In genomic region chr11:77975873-77976272, GRCm38 (mm10) we compare ENCODE assay signal across 18 mouse cellular contexts. TPM values are rescaled to one million over a fixed set of nuclear protein-coding genes. Genes with fewer than 3 reads are reported as not detected.
"Had no signal": no experiment of that assay in that cellular context is flagged by ENCODE, and none has a peak within 500 bp of the region (broad histone marks: within the 10 kb centered on the region; RNA-seq: fewer than 3 reads in every experiment).

No protein-coding gene starts in this region.

- DNase-seq: kidney, adult 9 months; kidney, postnatal 10 days; kidney, postnatal 4 days; liver, embryonic 13.5 days; lung, adult 18-20 months; lung, postnatal 36 days; right cerebral cortex, postnatal 14 days; thymus, adult 18-20 months; thymus, postnatal 14 days had no signal

- H3K9ac ChIP-seq: intestine, embryonic 15.5 days; limb, embryonic 15.5 days; liver, embryonic 13.5 days; midbrain, embryonic 15.5 days; neural tube, embryonic 13.5 days; stomach, embryonic 15.5 days had no signal

- H3K27me3 ChIP-seq: midbrain, embryonic 15.5 days had no signal

- H3K27ac ChIP-seq: intestine, embryonic 15.5 days; limb, embryonic 15.5 days; liver, embryonic 13.5 days; midbrain, embryonic 10.5 days; midbrain, embryonic 15.5 days; neural tube, embryonic 13.5 days; stomach, embryonic 15.5 days had no signal

- H3K36me3 ChIP-seq: intestine, embryonic 15.5 days; limb, embryonic 15.5 days; liver, embryonic 13.5 days; midbrain, embryonic 10.5 days; stomach, embryonic 15.5 days had no signal

- H3K4me3 ChIP-seq: intestine, embryonic 15.5 days; limb, embryonic 15.5 days; liver, embryonic 13.5 days; midbrain, embryonic 10.5 days; midbrain, embryonic 15.5 days; neural tube, embryonic 13.5 days; stomach, embryonic 15.5 days had no signal

- ATAC-seq: intestine, embryonic 15.5 days; lung, postnatal 0 days; midbrain, embryonic 15.5 days had no signal

- H3K9me3 ChIP-seq: intestine, embryonic 15.5 days; limb, embryonic 15.5 days; liver, embryonic 13.5 days; midbrain, embryonic 10.5 days; midbrain, embryonic 15.5 days; neural tube, embryonic 13.5 days; stomach, embryonic 15.5 days had no signal

- H3K4me2 ChIP-seq: intestine, embryonic 15.5 days; limb, embryonic 15.5 days; liver, embryonic 13.5 days; midbrain, embryonic 15.5 days; neural tube, embryonic 13.5 days; stomach, embryonic 15.5 days had no signal

RNA-seq across cellular contexts. Expression of gene Sez6, which starts 45.3 kb away (rescaled TPM):
- total RNA-seq: megakaryocyte, adult 5-6 weeks had no signal
- polyA plus RNA-seq: spleen, adult 2 months had no signal
